Mouse (Mus musculus): ENCODE measurements at regions not wholly inside any gene's neighbourhood (a gene's known extent, or its start where the extent isn't known, plus 50 kb on each side); places are given as distances from the start of the nearest gene placed in this dataset.
A peak's percentile ranks its signal among the peaks of the same experiment; 100 is the strongest.

GRCm38 (mm10) chr5:42767688-42768087, 465.3 kb upstream of the Cpeb2 start:
- intact Hi-C loops (cut with DNase I): no loop called here

GRCm38 (mm10) chr5:42777120-42777910, 455.7 kb upstream of the Cpeb2 start:
- intact Hi-C loops (cut with DNase I): no loop called here
- peak; percentile 7 to 12 for DNase-seq (ENCODE audit: low spot score in 2 of 2)

More at GRCm38 (mm10) chr5:42767688-42768087, 465.3 kb upstream of the Cpeb2 start:
- DNase-seq (ENCODE audit: low spot score in 2 of 2): no peak

GRCm38 (mm10) chr5:42805958-42806357, 427.0 kb upstream of the Cpeb2 start:
- intact Hi-C loops (cut with DNase I): no loop called here
- DNase-seq (ENCODE audit: low spot score in 2 of 2): peak; percentile 5 to 39

All from left cerebral cortex, postnatal 14 days (tissue).